Mouse (Mus musculus): ENCODE results near the gene Hint2.

Hint2 gene

GRCm38 (mm10) chr4:43604751-43605685 is 51.2 kb downstream of the Hint2 start:
- DNase-seq (ENCODE audit: low spot score), result peak; percentile 78
